12 mouse cellular contexts compared by ENCODE assay signal in genomic region chr1:120851860-120852503, GRCm38 (mm10).
DNase-seq lines count a peak whose midpoint lies in the region; ATAC-seq and TF ChIP-seq lines count a peak whose summit lies in the region.
"Had no signal": no experiment of that assay in that cellular context is flagged by ENCODE, and none has a peak within 500 bp of the region (broad histone marks: within the 10 kb centered on the region; RNA-seq: fewer than 3 reads in every experiment).

No protein-coding gene starts in this region.

- H3K27me3 ChIP-seq in heart, embryonic 10.5 days (ENCODE audit: insufficient read depth, poor library complexity, severe bottlenecking) = no peaks in the 10 kb centered on the region; the same call in 1 of the 2 replicates
- H3K27me3 ChIP-seq in kidney, embryonic 16.5 days (ENCODE audit: insufficient read depth, low read length) = no peaks in the 10 kb centered on the region
- no peaks in the 10 kb centered on the region; the same call in 1 of the 2 replicates for H3K27me3 ChIP-seq in cerebellum, adult 2 months (ENCODE audit: control insufficient read depth, insufficient read depth, low read length)

- 74% methylated on average over 6 of the region's 6 CpGs for WGBS in heart, embryonic 10.5 days
- WGBS in kidney, embryonic 16.5 days = 42% methylated on average over 6 of the region's 6 CpGs
- WGBS in cerebellum, adult 2 months = 4% methylated on average over 6 of the region's 6 CpGs

- no peak for TF ChIP-seq POLR2A in cerebellum, adult 2 months (IDR thresholded peaks at IDR 0.05; ENCODE audit: borderline replicate concordance, insufficient read depth, low read length)

- H3K4me1 ChIP-seq in heart, embryonic 10.5 days = peaks cover 15% of the 10 kb centered on the region
- H3K4me1 ChIP-seq in kidney, embryonic 16.5 days (ENCODE audit: insufficient read depth, low read length) = no peaks in the 10 kb centered on the region
- H3K4me1 ChIP-seq in cerebellum, adult 2 months (ENCODE audit: control insufficient read depth, insufficient read depth, low read length) = no peaks in the 10 kb centered on the region

- ATAC-seq in kidney, embryonic 16.5 days (ENCODE audit: low FRiP score, low TSS enrichment) = no peak
- ATAC-seq: inflammation-experienced regulatory T-cells, adult 6 months had no signal

- DNase-seq in heart, adult 11 months = peak; percentile 82
- no peak for DNase-seq in heart, embryonic 10.5 days (ENCODE audit: low spot score)
- peak; percentile 5 for DNase-seq in kidney, postnatal 10 days
- DNase-seq in adipocyte (ENCODE audit: low spot score) = peak; percentile 13
- DNase-seq in cerebellum, adult 2 months = peak; percentile 20 to 31
- no peak for DNase-seq in retina, embryonic 14.5 days (ENCODE audit: low spot score)
- no peak for DNase-seq in layer of hippocampus, adult 11-12 months (ENCODE audit: low spot score)
- DNase-seq: thymus, adult 2 months had no signal

- no peaks in the 10 kb centered on the region for H3K9me3 ChIP-seq in heart, embryonic 10.5 days
- H3K9me3 ChIP-seq in kidney, embryonic 16.5 days (ENCODE audit: low read length) = no peaks in the 10 kb centered on the region

- no peaks in the 10 kb centered on the region for H3K36me3 ChIP-seq in heart, embryonic 10.5 days
- no peaks in the 10 kb centered on the region for H3K36me3 ChIP-seq in kidney, embryonic 16.5 days (ENCODE audit: insufficient read depth, low read length)

- no peak overlapping the region for H3K27ac ChIP-seq in heart, embryonic 10.5 days
- H3K27ac ChIP-seq in kidney, embryonic 16.5 days (ENCODE audit: low read length) = no peak overlapping the region
- H3K27ac ChIP-seq in cerebellum, adult 2 months (ENCODE audit: insufficient read depth, low read length) = no peak overlapping the region
- H3K27ac ChIP-seq: heart, adult 2 months had no signal

- H3K4me2 ChIP-seq in kidney, embryonic 16.5 days (replicated peaks; ENCODE audit: low read depth, low read length) = no peak overlapping the region
- H3K4me2 ChIP-seq: liver, embryonic 11.5 days had no signal

- H3K4me3 ChIP-seq in heart, embryonic 10.5 days = no peak overlapping the region
- no peak overlapping the region for H3K4me3 ChIP-seq in kidney, embryonic 16.5 days (ENCODE audit: low read length)
- H3K4me3 ChIP-seq in cerebellum, adult 2 months (replicated peaks; ENCODE audit: insufficient read depth, low read depth, low read length) = no peak overlapping the region
- H3K4me3 ChIP-seq: heart, adult 2 months had no signal

- TF ChIP-seq CTCF in cerebellum, adult 2 months (IDR thresholded peaks at IDR 0.05; ENCODE audit: borderline replicate concordance, insufficient read depth, low read depth, low read length) = no peak

- no peak overlapping the region for H3K9ac ChIP-seq in kidney, embryonic 16.5 days (replicated peaks; ENCODE audit: low read length)

Comparison
In these comparisons a context has a peak if more than half of its experiments do, and no peak if none do; other contexts are left out.
1. DNase-seq: peak in heart, adult 11 months (single experiment), kidney, postnatal 10 days (single experiment), adipocyte (single experiment) and cerebellum, adult 2 months (2 of 2); none in heart, embryonic 10.5 days (single experiment), retina, embryonic 14.5 days (single experiment) and layer of hippocampus, adult 11-12 months (single experiment).